Mouse (Mus musculus) hindbrain, embryonic 12.5 days (tissue): ENCODE results near the gene Bpifb6. TPM values are rescaled to one million over a fixed set of nuclear protein-coding genes. Genes with fewer than 3 reads are reported as not detected.

ENCODE experiments used
- ATAC-seq: fragments of 200-750 bp; cut with Nextera tagmentation; 2 replicates; pipeline ENCODE4 v1.8.0; 2017; ENCODE audit warnings: moderate TSS enrichment; ENCODE audit not compliant: low FRiP score
- H3K27ac ChIP-seq: fragments of 300-500 bp; sonication (generic); 2 replicates; pipeline ENCODE4 v1.5.1; 2016; ENCODE audit warnings: mild to moderate bottlenecking
- H3K27me3 ChIP-seq: fragments of 300-500 bp; sonication (generic); 2 replicates; pipeline ENCODE4 v1.6.1; 2016; ENCODE audit warnings: mild to moderate bottlenecking
- H3K36me3 ChIP-seq: fragments of 300-500 bp; sonication (generic); 2 replicates; pipeline ENCODE4 v1.6.1; 2016; ENCODE audit warnings: mild to moderate bottlenecking
- H3K4me1 ChIP-seq: fragments of 300-500 bp; sonication (generic); 2 replicates; pipeline ENCODE4 v1.6.1; 2016
- H3K4me2 ChIP-seq: fragments of 300-500 bp; sonication (generic); replicated peaks from 2 replicates; pipeline ENCODE4 v1.6.1; 2016; ENCODE audit warnings: mild to moderate bottlenecking
- H3K4me3 ChIP-seq: fragments of 300-500 bp; sonication (generic); 2 replicates; pipeline ENCODE4 v1.5.1; 2016; ENCODE audit warnings: mild to moderate bottlenecking
- H3K9ac ChIP-seq: fragments of 300-500 bp; sonication (generic); 2 replicates; pipeline ENCODE4 v1.6.1; 2016; ENCODE audit warnings: mild to moderate bottlenecking, moderate library complexity
- H3K9me3 ChIP-seq: fragments of 300-500 bp; sonication (generic); replicated peaks from 2 replicates; pipeline ENCODE4 v1.6.1; 2016; ENCODE audit warnings: mild to moderate bottlenecking
- WGBS: fragments of 180-500 bp; shearing (Covaris S2); methylation state at CpG from one replicate; pipeline ENCODE4 v1.1.7; 2016; 5-methylcytosine and 5-hydroxymethylcytosine counted together
- polyA plus RNA-seq: library from polyadenylated mRNA; unstranded; fragments of >200 nt; fragmentation: Nextera tagmentation; extraction: Ambion mirVana; gene quantifications from 2 replicates; pipeline ENCODE4 v1.2.1, GENCODE M21; 2016

Gene Bpifb6
- polyA plus RNA-seq, result not detected in 2 replicates

DNA sequence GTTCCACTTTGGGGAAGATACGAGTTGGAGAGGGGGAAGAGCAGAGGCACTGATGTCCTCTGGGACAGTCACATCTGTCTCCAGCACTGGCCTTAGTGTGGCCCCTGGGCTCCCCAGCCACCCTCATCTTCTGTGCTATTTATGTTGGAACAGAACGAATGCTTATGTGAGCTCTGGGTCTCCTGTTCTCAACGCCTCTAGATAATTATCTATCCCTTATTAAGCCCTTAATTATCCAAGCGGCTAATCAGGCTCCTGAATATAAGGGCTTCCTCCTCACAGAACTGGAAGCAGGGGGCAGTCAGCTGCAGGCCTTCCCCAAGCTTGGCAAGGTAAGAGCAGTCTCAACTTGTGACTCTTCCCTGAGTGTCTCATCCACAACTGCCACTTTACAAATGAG is at the start of gene Bpifb6:
Gene Bpifb6 (plus strand): TSS at position 301 of the 400 bp plus-strand sequence.
- no peak within 1 kb of the TSS for H3K4me3 ChIP-seq
- H3K27me3 ChIP-seq, result no peaks in the 10 kb centered on the region
- no peak within 1 kb of the TSS for H3K27ac ChIP-seq
- H3K9me3 ChIP-seq, result no peaks in the 10 kb centered on the region
- no peaks in the 10 kb centered on the region for H3K36me3 ChIP-seq
- no peaks in the 10 kb centered on the region for H3K4me1 ChIP-seq
- WGBS, result 74% methylated on average over 4 of the region's 4 CpGs
- no peak within 1 kb of the TSS for H3K9ac ChIP-seq
- H3K4me2 ChIP-seq, result no peak within 1 kb of the TSS
- ATAC-seq, result no peak

DNA sequence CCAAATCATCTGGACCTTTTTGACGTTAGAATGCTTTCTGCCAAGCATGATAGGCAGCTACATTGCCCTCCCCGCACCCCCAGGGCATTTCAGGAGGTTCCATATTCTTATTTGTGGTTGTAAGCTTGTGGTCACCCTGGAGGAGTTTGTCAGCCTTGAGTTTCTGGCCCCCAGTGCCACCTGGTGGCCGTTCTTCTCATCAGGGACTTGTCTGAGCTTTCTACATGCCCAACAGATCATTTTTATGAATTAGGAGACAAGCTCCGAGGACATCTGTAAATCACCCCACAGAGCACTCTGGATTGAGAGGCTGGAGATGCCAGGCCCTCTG is 49.2 kb upstream of the Bpifb6 start:
- Histone ChIP-seq H3K9me3 (no peaks in the 10 kb centered on the region; the same call in 1 of the 2 replicates), H3K4me1 (no peaks in the 10 kb centered on the region), H3K9ac (no peak overlapping the region), H3K27ac (no peak overlapping the region), H3K4me2 (no peak overlapping the region), H3K27me3 (no peaks in the 10 kb centered on the region), H3K36me3 (no peaks in the 10 kb centered on the region), H3K4me3 (no peak overlapping the region)
- WGBS, result 52% methylated on average over 4 of the region's 4 CpGs
- ATAC-seq, result no peak

- H3K27ac ChIP-seq, result no peak overlapping the region
- H3K9me3 ChIP-seq, result no peaks in the 10 kb centered on the region; the same call in 1 of the 2 replicates
- no peak overlapping the region for H3K4me2 ChIP-seq
- 24% methylated on average over 5 of the region's 5 CpGs for WGBS
- no peaks in the 10 kb centered on the region for H3K4me1 ChIP-seq
- no peaks in the 10 kb centered on the region for H3K36me3 ChIP-seq
- ATAC-seq, result no peak
- no peak overlapping the region for H3K9ac ChIP-seq
- H3K27me3 ChIP-seq, result no peaks in the 10 kb centered on the region; the same call in 1 of the 2 replicates
- H3K4me3 ChIP-seq, result no peak overlapping the region
Observed at GRCm38 (mm10) chr2:153853544-153853943, 46.6 kb upstream of the Bpifb6 start.

DNA sequence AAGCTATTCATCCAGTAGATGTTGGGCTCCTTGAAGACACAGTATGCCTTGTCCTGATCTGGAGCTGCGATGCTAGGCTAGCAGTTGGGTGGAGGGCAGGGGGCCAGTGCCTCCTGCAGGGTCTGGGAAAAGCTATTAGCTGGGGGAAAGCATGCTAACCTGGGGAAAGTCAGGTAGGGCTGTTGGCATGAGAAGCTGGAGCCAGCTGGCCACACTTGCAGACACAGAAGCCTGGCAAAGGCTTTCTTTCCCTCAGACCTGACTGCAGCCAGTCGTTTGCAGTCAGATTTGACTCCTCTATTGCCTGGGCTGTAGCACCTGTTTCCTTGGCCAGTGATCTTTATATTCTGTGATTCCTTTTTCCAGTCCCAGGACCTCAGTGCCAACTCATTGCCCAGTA is 40.6 kb upstream of the Bpifb6 start:
- H3K4me2 ChIP-seq, result no peak overlapping the region
- WGBS, result 73% methylated on average over 2 of the region's 2 CpGs
- H3K4me3 ChIP-seq, result no peak overlapping the region
- ATAC-seq, result no peak
- no peaks in the 10 kb centered on the region for H3K36me3 ChIP-seq
- no peaks in the 10 kb centered on the region for H3K9me3 ChIP-seq
- H3K27me3 ChIP-seq, result no peaks in the 10 kb centered on the region; the same call in 1 of the 2 replicates
- no peak overlapping the region for H3K9ac ChIP-seq
- H3K27ac ChIP-seq, result no peak overlapping the region
- no peaks in the 10 kb centered on the region for H3K4me1 ChIP-seq

GRCm38 (mm10) chr2:153860315-153860714 is 39.9 kb upstream of the Bpifb6 start:
- ATAC-seq, result no peak
- WGBS, result 91% methylated on average over 11 of the region's 11 CpGs
- Histone ChIP-seq H3K4me1 (no peaks in the 10 kb centered on the region), H3K27me3 (no peaks in the 10 kb centered on the region; the same call in 1 of the 2 replicates), H3K4me3 (no peak overlapping the region), H3K4me2 (no peak overlapping the region), H3K9ac (no peak overlapping the region), H3K27ac (no peak overlapping the region), H3K36me3 (no peaks in the 10 kb centered on the region), H3K9me3 (no peaks in the 10 kb centered on the region)

- 82% methylated on average over 3 of the region's 3 CpGs for WGBS
- no peaks in the 10 kb centered on the region for H3K36me3 ChIP-seq
- no peaks in the 10 kb centered on the region; the same call in 1 of the 2 replicates for H3K27me3 ChIP-seq
- no peak overlapping the region for H3K9ac ChIP-seq
- H3K27ac ChIP-seq, result no peak overlapping the region
- no peak overlapping the region for H3K4me2 ChIP-seq
- no peak overlapping the region for H3K4me3 ChIP-seq
- H3K4me1 ChIP-seq, result no peaks in the 10 kb centered on the region
- no peak for ATAC-seq
- H3K9me3 ChIP-seq, result no peaks in the 10 kb centered on the region
Observed at GRCm38 (mm10) chr2:153860715-153861114, 39.5 kb upstream of the Bpifb6 start.

GRCm38 (mm10) chr2:153861960-153862359 is 38.2 kb upstream of the Bpifb6 start:
- H3K4me2 ChIP-seq, result no peak overlapping the region
- WGBS, result 71% methylated on average over 3 of the region's 3 CpGs
- H3K36me3 ChIP-seq, result no peaks in the 10 kb centered on the region
- H3K4me1 ChIP-seq, result no peaks in the 10 kb centered on the region
- no peak overlapping the region for H3K9ac ChIP-seq
- no peaks in the 10 kb centered on the region for H3K9me3 ChIP-seq
- H3K27ac ChIP-seq, result no peak overlapping the region
- H3K27me3 ChIP-seq, result no peaks in the 10 kb centered on the region
- ATAC-seq, result no peak
- H3K4me3 ChIP-seq, result no peak overlapping the region

DNA sequence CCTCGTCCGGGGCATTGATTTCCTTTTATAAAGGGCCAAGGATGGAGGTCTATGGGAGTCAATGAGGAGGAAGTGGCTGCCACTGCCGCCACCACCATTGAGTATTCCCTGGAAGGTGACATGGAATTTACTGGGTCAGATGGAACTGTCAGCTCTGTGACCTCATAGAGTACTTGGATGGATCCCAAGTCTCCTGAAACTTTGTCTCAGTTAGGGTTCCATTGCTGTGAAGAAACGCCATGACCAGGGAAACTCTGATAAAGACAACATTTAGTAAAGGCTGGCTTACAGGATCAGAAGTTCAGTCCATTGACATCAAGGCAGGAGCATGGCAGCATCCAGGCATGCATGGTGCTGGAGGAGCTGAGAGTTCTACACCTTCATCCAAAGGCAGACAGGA is 29.2 kb upstream of the Bpifb6 start, which contains the start of gene Sun5:
Gene Sun5 (minus strand): TSS at position 101 of the 400 bp plus-strand sequence.
- WGBS, result 94% methylated on average over 4 of the region's 4 CpGs
- no peak within 1 kb of the TSS for H3K9ac ChIP-seq
- no peaks in the 10 kb centered on the region for H3K4me1 ChIP-seq
- H3K36me3 ChIP-seq, result no peaks in the 10 kb centered on the region
- no peak within 1 kb of the TSS for H3K27ac ChIP-seq
- no peaks in the 10 kb centered on the region for H3K9me3 ChIP-seq
- no peak within 1 kb of the TSS for H3K4me3 ChIP-seq
- ATAC-seq, result no peak
- H3K4me2 ChIP-seq, result no peak within 1 kb of the TSS
- no peaks in the 10 kb centered on the region; the same call in 1 of the 2 replicates for H3K27me3 ChIP-seq

DNA sequence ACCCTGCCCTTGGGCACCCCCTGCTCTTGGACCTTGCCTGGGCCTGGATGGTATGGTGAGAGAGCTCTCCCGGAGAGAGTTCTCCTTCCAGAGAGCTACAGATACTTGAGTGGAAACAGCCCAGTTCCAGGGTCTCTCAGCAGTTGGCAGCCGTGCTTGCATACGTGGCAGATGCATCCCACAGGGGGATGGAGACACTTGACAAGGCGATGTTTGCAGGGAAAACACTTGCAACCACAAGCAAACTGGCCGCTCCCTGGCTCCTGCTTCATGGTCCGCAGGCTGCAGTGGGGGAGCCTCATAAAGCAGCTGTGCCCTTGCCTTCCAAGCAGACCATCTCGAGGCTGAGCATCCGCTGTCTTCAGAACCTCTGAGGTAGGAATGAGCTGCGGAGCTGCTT is 25.4 kb upstream of the Bpifb6 start, which contains the start of gene Bpifb2:
Gene Bpifb2 (plus strand): TSS at position 301 of the 400 bp plus-strand sequence.
- 73% methylated on average over 9 of the region's 9 CpGs for WGBS
- H3K4me1 ChIP-seq, result no peaks in the 10 kb centered on the region
- H3K9ac ChIP-seq, result no peak within 1 kb of the TSS
- no peak within 1 kb of the TSS for H3K27ac ChIP-seq
- no peaks in the 10 kb centered on the region for H3K9me3 ChIP-seq
- no peak for ATAC-seq
- no peaks in the 10 kb centered on the region for H3K36me3 ChIP-seq
- H3K4me3 ChIP-seq, result no peak within 1 kb of the TSS
- H3K27me3 ChIP-seq, result no peaks in the 10 kb centered on the region; the same call in 1 of the 2 replicates
- no peak within 1 kb of the TSS for H3K4me2 ChIP-seq

- Histone ChIP-seq H3K4me1 (no peaks in the 10 kb centered on the region), H3K4me2 (no peak overlapping the region), H3K27me3 (no peaks in the 10 kb centered on the region), H3K27ac (no peak overlapping the region), H3K36me3 (no peaks in the 10 kb centered on the region), H3K4me3 (no peak overlapping the region), H3K9me3 (no peaks in the 10 kb centered on the region), H3K9ac (no peak overlapping the region)
- no peak for ATAC-seq
- 84% methylated on average over 5 of the region's 5 CpGs for WGBS
Observed at GRCm38 (mm10) chr2:153899111-153899510, 1.1 kb upstream of the Bpifb6 start.

DNA sequence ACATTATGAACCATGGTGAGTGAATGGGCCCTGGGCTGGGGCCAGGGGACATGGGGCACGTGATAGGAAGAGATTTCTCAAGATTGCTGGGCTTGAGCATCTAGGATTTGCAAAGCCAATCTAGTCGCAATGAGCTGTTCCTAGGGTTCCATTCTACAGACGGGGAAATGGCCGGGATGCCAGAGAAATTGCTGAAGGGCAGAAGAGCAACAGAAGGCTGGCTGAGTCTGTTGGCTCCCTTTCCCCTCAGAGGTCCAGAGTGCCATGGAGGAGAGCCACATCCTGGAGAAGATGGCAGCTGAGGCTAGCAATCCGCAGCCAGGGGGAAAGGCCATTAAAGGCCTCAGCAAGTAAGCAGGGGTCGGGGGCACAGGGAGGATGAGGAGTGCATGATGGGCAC is 2.5 kb downstream of the Bpifb6 start:
- no peak overlapping the region for H3K4me3 ChIP-seq
- H3K4me2 ChIP-seq, result no peak overlapping the region
- H3K27ac ChIP-seq, result no peak overlapping the region
- no peaks in the 10 kb centered on the region for H3K36me3 ChIP-seq
- no peaks in the 10 kb centered on the region for H3K4me1 ChIP-seq
- H3K27me3 ChIP-seq, result no peaks in the 10 kb centered on the region
- ATAC-seq, result no peak
- no peak overlapping the region for H3K9ac ChIP-seq
- 76% methylated on average over 6 of the region's 6 CpGs for WGBS
- no peaks in the 10 kb centered on the region for H3K9me3 ChIP-seq

DNA sequence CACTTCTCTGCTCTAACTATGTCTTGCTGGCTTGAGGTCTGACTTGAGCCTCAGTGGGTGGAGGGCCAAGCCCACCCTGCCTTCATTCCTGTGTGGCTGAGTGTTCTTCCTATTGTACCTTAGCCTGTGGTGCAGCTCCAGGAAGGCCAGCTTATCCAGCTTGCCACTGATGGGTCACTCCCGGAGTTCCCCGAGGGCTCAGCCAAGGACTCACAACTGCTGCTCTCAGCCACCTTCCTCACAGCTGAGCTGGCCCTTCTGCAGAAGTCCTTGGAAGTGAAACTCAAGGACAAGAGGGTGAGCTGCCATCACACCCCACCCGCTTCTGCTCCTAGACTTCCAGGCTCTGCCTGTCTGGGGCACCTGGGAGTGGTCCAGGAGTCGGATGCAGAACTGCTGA is 6.4 kb downstream of the Bpifb6 start:
- no peaks in the 10 kb centered on the region for H3K27me3 ChIP-seq
- no peak overlapping the region for H3K9ac ChIP-seq
- H3K27ac ChIP-seq, result no peak overlapping the region; the same call in 1 of the 2 replicates
- ATAC-seq, result no peak
- H3K4me2 ChIP-seq, result no peak overlapping the region
- WGBS, result 81% methylated on average over 4 of the region's 4 CpGs
- no peaks in the 10 kb centered on the region for H3K36me3 ChIP-seq
- H3K4me1 ChIP-seq, result no peaks in the 10 kb centered on the region
- no peaks in the 10 kb centered on the region for H3K9me3 ChIP-seq
- H3K4me3 ChIP-seq, result no peak overlapping the region

GRCm38 (mm10) chr2:153914151-153914550 is 14.0 kb downstream of the Bpifb6 start:
- no peak overlapping the region for H3K4me3 ChIP-seq
- H3K9ac ChIP-seq, result no peak overlapping the region
- no peaks in the 10 kb centered on the region for H3K27me3 ChIP-seq
- ATAC-seq, result no peak
- H3K27ac ChIP-seq, result no peak overlapping the region
- H3K4me2 ChIP-seq, result no peak overlapping the region
- no peaks in the 10 kb centered on the region for H3K36me3 ChIP-seq
- H3K4me1 ChIP-seq, result no peaks in the 10 kb centered on the region; the same call in 1 of the 2 replicates
- WGBS, result 60% methylated on average over 5 of the region's 5 CpGs
- H3K9me3 ChIP-seq, result no peaks in the 10 kb centered on the region
